Mouse (Mus musculus): ENCODE results near the gene C8a. TPM values are rescaled to one million over a fixed set of nuclear protein-coding genes. Genes with fewer than 3 reads are reported as not detected.

C8a gene
- polyA plus RNA-seq, 1 experiment: 0.04 TPM

- DNase-seq (ENCODE audit: low read depth): no peak
- TF ChIP-seq CTCF (IDR thresholded peaks at IDR 0.05; ENCODE audit: borderline replicate concordance, extremely low read depth, insufficient read depth, insufficient read length) (no peak), POLR2A (IDR thresholded peaks at IDR 0.05; ENCODE audit: borderline replicate concordance, extremely low read depth, insufficient read depth, insufficient read length, poor library complexity, severe bottlenecking) (no peak)
These were observed 37.9 kb downstream of the C8a start for GRCm38 (mm10) chr4:104838342-104838741.

GRCm38 (mm10) chr4:104835096-104835495, 41.1 kb downstream of the C8a start:
- TF ChIP-seq POLR2A (IDR thresholded peaks at IDR 0.05; ENCODE audit: borderline replicate concordance, extremely low read depth, insufficient read depth, insufficient read length, poor library complexity, severe bottlenecking) (no peak), CTCF (IDR thresholded peaks at IDR 0.05; ENCODE audit: borderline replicate concordance, extremely low read depth, insufficient read depth, insufficient read length) (no peak)
- DNase-seq (ENCODE audit: low read depth): peak; percentile 92

- TF ChIP-seq POLR2A (IDR thresholded peaks at IDR 0.05; ENCODE audit: borderline replicate concordance, extremely low read depth, insufficient read depth, insufficient read length, poor library complexity, severe bottlenecking) (no peak), CTCF (IDR thresholded peaks at IDR 0.05; ENCODE audit: borderline replicate concordance, extremely low read depth, insufficient read depth, insufficient read length) (no peak)
- DNase-seq (ENCODE audit: low read depth): peak; percentile 69
These were observed 47.3 kb downstream of the C8a start for GRCm38 (mm10) chr4:104828939-104829338.

GRCm38 (mm10) chr4:104824381-104825077, 51.7 kb downstream of the C8a start:
- TF ChIP-seq CTCF (IDR thresholded peaks at IDR 0.05; ENCODE audit: borderline replicate concordance, extremely low read depth, insufficient read depth, insufficient read length): no peak
- TF ChIP-seq POLR2A (IDR thresholded peaks at IDR 0.05; ENCODE audit: borderline replicate concordance, extremely low read depth, insufficient read depth, insufficient read length, poor library complexity, severe bottlenecking): no peak
- no peak for DNase-seq (ENCODE audit: low read depth)

GRCm38 (mm10) chr4:104823597-104824101, 52.5 kb downstream of the C8a start:
- TF ChIP-seq CTCF (IDR thresholded peaks at IDR 0.05; ENCODE audit: borderline replicate concordance, extremely low read depth, insufficient read depth, insufficient read length) (no peak), POLR2A (IDR thresholded peaks at IDR 0.05; ENCODE audit: borderline replicate concordance, extremely low read depth, insufficient read depth, insufficient read length, poor library complexity, severe bottlenecking) (no peak)
- no peak for DNase-seq (ENCODE audit: low read depth)

GRCm38 (mm10) chr4:104819891-104820290, 56.3 kb downstream of the C8a start:
- no peak for DNase-seq (ENCODE audit: low read depth)
- TF ChIP-seq POLR2A (IDR thresholded peaks at IDR 0.05; ENCODE audit: borderline replicate concordance, extremely low read depth, insufficient read depth, insufficient read length, poor library complexity, severe bottlenecking) (no peak), CTCF (IDR thresholded peaks at IDR 0.05; ENCODE audit: borderline replicate concordance, extremely low read depth, insufficient read depth, insufficient read length) (no peak)

GRCm38 (mm10) chr4:104818986-104819385, 57.2 kb downstream of the C8a start:
- no peak for DNase-seq (ENCODE audit: low read depth)
- TF ChIP-seq POLR2A (IDR thresholded peaks at IDR 0.05; ENCODE audit: borderline replicate concordance, extremely low read depth, insufficient read depth, insufficient read length, poor library complexity, severe bottlenecking) (no peak), CTCF (IDR thresholded peaks at IDR 0.05; ENCODE audit: borderline replicate concordance, extremely low read depth, insufficient read depth, insufficient read length) (no peak)

GRCm38 (mm10) chr4:104817509-104817908, 58.7 kb downstream of the C8a start:
- no peak for DNase-seq (ENCODE audit: low read depth)
- no peak for TF ChIP-seq POLR2A (IDR thresholded peaks at IDR 0.05; ENCODE audit: borderline replicate concordance, extremely low read depth, insufficient read depth, insufficient read length, poor library complexity, severe bottlenecking)

GRCm38 (mm10) chr4:104816519-104817232, 59.5 kb downstream of the C8a start:
- no peak for DNase-seq (ENCODE audit: low read depth)
- TF ChIP-seq CTCF (IDR thresholded peaks at IDR 0.05; ENCODE audit: borderline replicate concordance, extremely low read depth, insufficient read depth, insufficient read length) (no peak), POLR2A (IDR thresholded peaks at IDR 0.05; ENCODE audit: borderline replicate concordance, extremely low read depth, insufficient read depth, insufficient read length, poor library complexity, severe bottlenecking) (no peak)

GRCm38 (mm10) chr4:104813617-104814016, 62.6 kb downstream of the C8a start:
- TF ChIP-seq POLR2A (IDR thresholded peaks at IDR 0.05; ENCODE audit: borderline replicate concordance, extremely low read depth, insufficient read depth, insufficient read length, poor library complexity, severe bottlenecking): no peak
- no peak for TF ChIP-seq CTCF (IDR thresholded peaks at IDR 0.05; ENCODE audit: borderline replicate concordance, extremely low read depth, insufficient read depth, insufficient read length)
- no peak for DNase-seq (ENCODE audit: low read depth)

GRCm38 (mm10) chr4:104810710-104811286, 65.4 kb downstream of the C8a start:
- DNase-seq (ENCODE audit: low read depth): peak; percentile 44
- TF ChIP-seq CTCF (IDR thresholded peaks at IDR 0.05; ENCODE audit: borderline replicate concordance, extremely low read depth, insufficient read depth, insufficient read length): no peak
- TF ChIP-seq POLR2A (IDR thresholded peaks at IDR 0.05; ENCODE audit: borderline replicate concordance, extremely low read depth, insufficient read depth, insufficient read length, poor library complexity, severe bottlenecking): no peak
